Mouse (Mus musculus) thymus, adult 2 months (tissue): ENCODE data around the gene Hdac11.

ENCODE experiments used
- CTCF ChIP-seq: fragments of 200-500 bp; IDR thresholded peaks from 2 replicates; pipeline ENCODE4 v1.5.1; 2012; ENCODE audit warnings: mild to moderate bottlenecking, control low read depth, low read length, moderate library complexity, borderline replicate concordance; ENCODE audit not compliant: control insufficient read depth, poor library complexity, insufficient read depth; ENCODE audit errors: extremely low read depth
- POLR2A ChIP-seq: fragments of 200-500 bp; IDR thresholded peaks from 2 replicates; pipeline ENCODE4 v1.6.1; 2012; ENCODE audit warnings: mild to moderate bottlenecking, low read length, control low read depth, moderate library complexity; ENCODE audit not compliant: control insufficient read depth, poor library complexity, insufficient read depth; ENCODE audit errors: extremely low read depth

GRCm38 (mm10) chr6:91154685-91155084 lies 1.8 kb upstream of the Hdac11 start:
- no peak for TF ChIP-seq POLR2A
- no peak for TF ChIP-seq CTCF
